Mouse (Mus musculus) cerebellum, adult 2 months (tissue): ENCODE results near the gene Ube2a. TPM values are rescaled to one million over a fixed set of nuclear protein-coding genes. Genes with fewer than 3 reads are reported as not detected.

Source experiments
- DNase-seq, 2 experiments: peaks; one replicate each; pipeline ENCODE4 v3.0.0; 2021
- H3K27ac ChIP-seq: fragments of 200-500 bp; 2 replicates; pipeline ENCODE4 v1.5.1; 2012; ENCODE audit warnings: low read length, control low read depth, inconsistent platforms; ENCODE audit not compliant: insufficient read depth
- H3K27me3 ChIP-seq: fragments of 200-500 bp; 2 replicates; pipeline ENCODE4 v1.6.1; 2012; ENCODE audit warnings: inconsistent platforms, mild to moderate bottlenecking, low read length, moderate library complexity; ENCODE audit not compliant: control insufficient read depth, insufficient read depth
- H3K4me1 ChIP-seq: fragments of 200-500 bp; 2 replicates; pipeline ENCODE4 v1.6.1; 2011; ENCODE audit warnings: low read length; ENCODE audit not compliant: control insufficient read depth, insufficient read depth
- H3K4me3 ChIP-seq: fragments of 200-500 bp; replicated peaks from 2 replicates; pipeline ENCODE3; 2011; ENCODE audit warnings: mild to moderate bottlenecking, low read depth, low read length, control low read depth; ENCODE audit not compliant: insufficient read depth
- CTCF ChIP-seq: fragments of 200-500 bp; IDR thresholded peaks from 2 replicates; pipeline ENCODE4 v1.5.1; 2011; ENCODE audit warnings: low read depth, mild to moderate bottlenecking, control low read depth, low read length, moderate library complexity, borderline replicate concordance; ENCODE audit not compliant: insufficient read depth
- POLR2A ChIP-seq: fragments of 200-500 bp; IDR thresholded peaks from 2 replicates; pipeline ENCODE4 v1.6.1; 2011; ENCODE audit warnings: low read length, control low read depth, borderline replicate concordance; ENCODE audit not compliant: insufficient read depth
- WGBS: fragments of 180-500 bp; shearing (Covaris S2); methylation state at CpG from one replicate; pipeline ENCODE4 v1.1.7; 2018; 5-methylcytosine and 5-hydroxymethylcytosine counted together
- polyA plus RNA-seq: library from polyadenylated mRNA; depleted of rRNA; stranded (reverse); fragments of >200 nt; gene quantifications from 2 replicates; pipeline ENCODE4 v1.2.3, GENCODE M21; 2012; rRNA removed

Gene Ube2a
- polyA plus RNA-seq, 1 experiment: 41.1 TPM

- peak; percentile 94 to 95 for DNase-seq
- H3K27me3 ChIP-seq: no peaks in the 10 kb centered on the region
- WGBS: 6% methylated on average over 32 of the region's 32 CpGs
- peak overlapping the region; percentile 98 for H3K4me3 ChIP-seq
- peak overlapping the region; percentile 93 for H3K27ac ChIP-seq
- H3K4me1 ChIP-seq: no peaks in the 10 kb centered on the region
- TF ChIP-seq CTCF (no peak), POLR2A (peak; percentile 82)
Measured at GRCm38 (mm10) chrX:36903115-36903768, 29.5 kb downstream of the Ube2a start.

- Histone ChIP-seq H3K4me3 (no peak overlapping the region), H3K27ac (no peak overlapping the region), H3K27me3 (no peaks in the 10 kb centered on the region), H3K4me1 (no peaks in the 10 kb centered on the region)
- WGBS: 17% methylated on average over 5 of the region's 5 CpGs
- DNase-seq: no peak
- TF ChIP-seq CTCF: no peak
- no peak for TF ChIP-seq POLR2A
Measured at GRCm38 (mm10) chrX:36906539-36906938, 32.8 kb downstream of the Ube2a start.

DNA sequence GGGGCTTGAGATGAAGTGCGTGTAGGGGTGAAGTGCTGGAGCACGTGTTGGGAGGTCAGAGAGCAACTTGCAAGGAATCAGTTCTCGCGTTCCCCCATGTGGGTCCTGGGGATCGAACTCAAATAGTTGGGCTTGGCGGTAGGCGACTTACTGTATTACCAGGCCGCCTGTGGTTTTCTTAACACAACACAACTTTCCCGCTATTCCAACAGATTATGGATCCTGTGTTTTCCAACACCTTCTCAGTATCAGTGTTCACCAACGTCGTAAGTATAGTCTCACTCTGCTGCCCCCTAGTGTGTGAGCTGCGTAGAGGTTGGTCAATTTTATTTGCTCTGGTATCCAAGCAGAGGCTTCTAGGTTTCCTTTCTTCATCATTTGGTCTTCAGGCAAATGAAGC lies 37.6 kb downstream of the Ube2a start:
- DNase-seq: peak; percentile 38 to 50
- Histone ChIP-seq H3K4me3 (no peak overlapping the region), H3K27ac (no peak overlapping the region), H3K27me3 (no peaks in the 10 kb centered on the region), H3K4me1 (no peaks in the 10 kb centered on the region)
- no peak for TF ChIP-seq POLR2A
- TF ChIP-seq CTCF: peak; percentile 42; the same call in 1 of the 2 replicates
- 44% methylated on average over 12 of the region's 12 CpGs for WGBS

GRCm38 (mm10) chrX:36917749-36918148 lies 44.0 kb downstream of the Ube2a start:
- no peak for TF ChIP-seq CTCF
- no peak for TF ChIP-seq POLR2A
- Histone ChIP-seq H3K27ac (no peak overlapping the region), H3K4me3 (no peak overlapping the region), H3K4me1 (no peaks in the 10 kb centered on the region), H3K27me3 (no peaks in the 10 kb centered on the region)
- DNase-seq: no peak
- WGBS: 29% methylated on average over 1 of the region's 1 CpGs

- H3K4me3 ChIP-seq: no peak overlapping the region
- WGBS: 90% methylated on average over 4 of the region's 4 CpGs
- no peaks in the 10 kb centered on the region for H3K27me3 ChIP-seq
- DNase-seq: no peak
- H3K27ac ChIP-seq: no peak overlapping the region
- TF ChIP-seq CTCF (no peak), POLR2A (no peak)
- no peaks in the 10 kb centered on the region for H3K4me1 ChIP-seq
Measured at GRCm38 (mm10) chrX:36921346-36921745, 47.6 kb downstream of the Ube2a start.

GRCm38 (mm10) chrX:36928791-36929190 lies 55.1 kb downstream of the Ube2a start:
- Histone ChIP-seq H3K4me3 (no peak overlapping the region), H3K4me1 (no peaks in the 10 kb centered on the region), H3K27me3 (no peaks in the 10 kb centered on the region), H3K27ac (no peak overlapping the region)
- TF ChIP-seq POLR2A (no peak), CTCF (no peak)
- no peak for DNase-seq
- 81% methylated on average over 4 of the region's 4 CpGs for WGBS

- TF ChIP-seq CTCF (no peak), POLR2A (no peak)
- DNase-seq: no peak
- no peak overlapping the region for H3K27ac ChIP-seq
- H3K27me3 ChIP-seq: no peaks in the 10 kb centered on the region
- no peaks in the 10 kb centered on the region for H3K4me1 ChIP-seq
- WGBS: 71% methylated on average over 4 of the region's 4 CpGs
- H3K4me3 ChIP-seq: no peak overlapping the region
Measured at GRCm38 (mm10) chrX:36929694-36930093, 56.0 kb downstream of the Ube2a start.

DNA sequence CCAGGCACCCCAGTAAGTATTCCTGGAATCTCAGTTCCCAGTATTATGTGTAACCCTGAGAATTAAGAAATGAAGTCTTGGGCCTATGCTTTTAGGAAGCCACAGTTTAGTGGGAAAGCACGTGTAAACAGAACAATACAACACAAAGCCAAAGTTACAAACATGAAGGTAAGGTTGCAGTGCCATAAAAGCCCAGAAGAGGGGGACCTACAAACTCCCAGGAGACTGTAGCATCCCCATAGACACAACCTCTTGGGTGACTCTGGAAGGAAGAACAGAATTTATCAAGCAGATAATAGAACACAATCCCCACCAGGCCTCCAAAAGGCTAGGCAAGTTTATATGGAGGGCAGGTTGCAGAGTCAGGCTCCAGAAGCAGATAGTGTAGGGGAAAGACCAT lies 56.9 kb downstream of the Ube2a start:
- Histone ChIP-seq H3K4me3 (no peak overlapping the region), H3K4me1 (no peaks in the 10 kb centered on the region), H3K27ac (no peak overlapping the region), H3K27me3 (no peaks in the 10 kb centered on the region)
- 50% methylated on average over 1 of the region's 1 CpGs for WGBS
- no peak for DNase-seq
- TF ChIP-seq CTCF: peak; percentile 13; the same call in 1 of the 2 replicates
- TF ChIP-seq POLR2A: no peak

Other genes with a start within 250 kb of the Ube2a start
- gene Akap17b, start 228.5 kb upstream of the Ube2a start, polyA plus RNA-seq: 9.7 and 10.0 TPM in 2 replicates
- 0.40 and 0.54 TPM in 2 replicates for gene Slc25a43, start 130.2 kb upstream of the Ube2a start, polyA plus RNA-seq
- gene Slc25a5, start 78.2 kb upstream of the Ube2a start, polyA plus RNA-seq: 684 and 752 TPM in 2 replicates
- gene C330007P06Rik, start 211 bp downstream of the Ube2a start, polyA plus RNA-seq: 28.8 and 30.2 TPM in 2 replicates
- 21.4 and 24.3 TPM in 2 replicates for gene Nkrf, start 29.0 kb downstream of the Ube2a start, polyA plus RNA-seq
- 58.9 and 59.5 TPM in 2 replicates for gene Sept6, start 117.9 kb downstream of the Ube2a start, polyA plus RNA-seq
- gene Sowahd, start 174.9 kb downstream of the Ube2a start, polyA plus RNA-seq: not detected in 2 replicates
- 240 and 243 TPM in 2 replicates for gene Rpl39, start 211.5 kb downstream of the Ube2a start, polyA plus RNA-seq
- 38.1 and 40.1 TPM in 2 replicates for gene Upf3b, start 236.4 kb downstream of the Ube2a start, polyA plus RNA-seq